Mouse (Mus musculus) T-helper 2 cell (primary cell): ENCODE measurements around the gene Gm20388.

ENCODE experiments used
- in situ Hi-C: fragments of 300-600 bp; cut with MboI, MseI; formaldehyde crosslinking; loops from one replicate; pipeline ENCODE4 v1.15.1; 2025; ENCODE audit warnings: high pct_unique_total_duplicates

Gm20388 gene

GRCm38 (mm10) chr8:121374777-121375176 lies 1464.1 kb downstream of the Gm20388 start:
- in situ Hi-C loops = no loop called here

GRCm38 (mm10) chr8:121376116-121376950 lies 1465.7 kb downstream of the Gm20388 start:
- in situ Hi-C loops = no loop called here

- in situ Hi-C loops = no loop called here
Measured at GRCm38 (mm10) chr8:121377680-121378079, 1467.0 kb downstream of the Gm20388 start.

- in situ Hi-C loops = no loop called here
Measured at GRCm38 (mm10) chr8:121379387-121379786, 1468.7 kb downstream of the Gm20388 start.

- in situ Hi-C loops = no loop called here
Measured at GRCm38 (mm10) chr8:121382583-121383241, 1472.1 kb downstream of the Gm20388 start.

GRCm38 (mm10) chr8:121385540-121385939 lies 1474.9 kb downstream of the Gm20388 start:
- in situ Hi-C loops = no loop called here

- in situ Hi-C loops = no loop called here
Measured at GRCm38 (mm10) chr8:121390608-121391007, 1480.0 kb downstream of the Gm20388 start.

GRCm38 (mm10) chr8:121391254-121391653 lies 1480.6 kb downstream of the Gm20388 start:
- in situ Hi-C loops = no loop called here

GRCm38 (mm10) chr8:121391771-121392170 lies 1481.1 kb downstream of the Gm20388 start:
- in situ Hi-C loops = no loop called here

- in situ Hi-C loops = no loop called here
Measured at GRCm38 (mm10) chr8:121392482-121392881, 1481.8 kb downstream of the Gm20388 start.

GRCm38 (mm10) chr8:121393111-121393510 lies 1482.5 kb downstream of the Gm20388 start:
- in situ Hi-C loops = no loop called here

- in situ Hi-C loops = no loop called here
Measured at GRCm38 (mm10) chr8:121394686-121395085, 1484.0 kb downstream of the Gm20388 start.

- in situ Hi-C loops = no loop called here
Measured at GRCm38 (mm10) chr8:121395316-121395715, 1484.7 kb downstream of the Gm20388 start.

- in situ Hi-C loops = no loop called here
Measured at GRCm38 (mm10) chr8:121396151-121396550, 1485.5 kb downstream of the Gm20388 start.

- in situ Hi-C loops = no loop called here
Measured at GRCm38 (mm10) chr8:121397201-121397698, 1486.6 kb downstream of the Gm20388 start.

GRCm38 (mm10) chr8:121398081-121398480 lies 1487.4 kb downstream of the Gm20388 start:
- in situ Hi-C loops = no loop called here

GRCm38 (mm10) chr8:121398724-121399123 lies 1488.1 kb downstream of the Gm20388 start:
- in situ Hi-C loops = no loop called here

- in situ Hi-C loops = no loop called here
Measured at GRCm38 (mm10) chr8:121399173-121399572, 1488.5 kb downstream of the Gm20388 start.

GRCm38 (mm10) chr8:121400581-121400980 lies 1489.9 kb downstream of the Gm20388 start:
- in situ Hi-C loops = no loop called here

- in situ Hi-C loops = no loop called here
Measured at GRCm38 (mm10) chr8:121403821-121404220, 1493.2 kb downstream of the Gm20388 start.

- in situ Hi-C loops = no loop called here
Measured at GRCm38 (mm10) chr8:121418081-121418480, 1507.4 kb downstream of the Gm20388 start.

GRCm38 (mm10) chr8:121419551-121419950 lies 1508.9 kb downstream of the Gm20388 start:
- in situ Hi-C loops = no loop called here

- in situ Hi-C loops = no loop called here
Measured at GRCm38 (mm10) chr8:121421009-121421408, 1510.4 kb downstream of the Gm20388 start.
